Mouse (Mus musculus) heart, adult 2 months (tissue): Measurements from ENCODE around the gene Il2ra. TPM values are rescaled to one million over a fixed set of nuclear protein-coding genes. Genes with fewer than 3 reads are reported as not detected.

Experiments
- DNase-seq, 2 experiments: peaks; one replicate each; pipeline ENCODE4 v3.0.0; 2021
- H3K27ac ChIP-seq: fragments of 200-600 bp; 2 replicates; pipeline ENCODE4 v1.8.1; 2022
- H3K27me3 ChIP-seq: fragments of 200-500 bp; 2 replicates; pipeline ENCODE4 v1.6.1; 2012; ENCODE audit warnings: mild to moderate bottlenecking, low read length, inconsistent platforms, mixed read lengths; ENCODE audit not compliant: control insufficient read depth, insufficient read depth
- H3K36me3 ChIP-seq: fragments of 200-500 bp; 2 replicates; pipeline ENCODE4 v1.6.1; 2012; ENCODE audit warnings: low read length, inconsistent platforms; ENCODE audit not compliant: control insufficient read depth, insufficient read depth
- H3K4me1 ChIP-seq: fragments of 200-500 bp; 2 replicates; pipeline ENCODE4 v1.6.1; 2011; ENCODE audit warnings: low read length; ENCODE audit not compliant: control insufficient read depth, insufficient read depth
- H3K4me3 ChIP-seq: fragments of 200-600 bp; 2 replicates; pipeline ENCODE4 v1.8.1; 2022
- H3K79me2 ChIP-seq: fragments of 200-500 bp; replicated peaks from 2 replicates; pipeline ENCODE4 v1.6.1; 2012; ENCODE audit warnings: mild to moderate bottlenecking, inconsistent platforms, low read length, moderate library complexity, mixed read lengths; ENCODE audit not compliant: control insufficient read depth, insufficient read depth
- H3K9ac ChIP-seq: fragments of 200-500 bp; 2 replicates; pipeline ENCODE4 v1.6.1; 2012; ENCODE audit warnings: low read depth, mild to moderate bottlenecking, control low read depth, inconsistent platforms, low read length, mixed read lengths
- CTCF ChIP-seq: fragments of 200-600 bp; IDR thresholded peaks from 2 replicates; pipeline ENCODE4 v1.8.1; 2022; ENCODE audit warnings: antibody characterized with exemption, mild to moderate bottlenecking, moderate library complexity
- EP300 ChIP-seq: fragments of 200-500 bp; IDR thresholded peaks from 2 replicates; pipeline ENCODE4 v1.6.1; 2011; ENCODE audit warnings: low read depth, low read length, control low read depth; ENCODE audit not compliant: insufficient read depth
- POLR2A ChIP-seq: fragments of 200-500 bp; IDR thresholded peaks from 2 replicates; pipeline ENCODE4 v1.6.1; 2011; ENCODE audit warnings: mild to moderate bottlenecking, low read depth, low read length, control low read depth; ENCODE audit not compliant: insufficient read depth
- WGBS: fragments of 180-500 bp; shearing (Covaris S2); methylation state at CpG from one replicate; pipeline ENCODE4 v1.1.7; 2018; 5-methylcytosine and 5-hydroxymethylcytosine counted together
- intact Hi-C: fragments of 180-260 bp; cut with DNase I; formaldehyde crosslinking; loops from one replicate; pipeline ENCODE4 v1.15.1; 2025
- polyA plus RNA-seq: library from polyadenylated mRNA; depleted of rRNA; stranded (reverse); fragments of >200 nt; gene quantifications from 2 replicates; pipeline ENCODE4 v1.2.3, GENCODE M21; 2012
- total RNA-seq, 2 experiments: library from RNA; stranded (reverse); gene quantifications; 2 replicates each; pipeline ENCODE4 v1.2.3; 2021

Il2ra gene
- total and polyA plus RNA-seq, 3 experiments, result 0.78 to 0.81 (median 0.80) TPM

GRCm38 (mm10) chr2:11695867-11696266 is 53.3 kb downstream of the Il2ra start:
- Histone ChIP-seq H3K4me3 (no peak overlapping the region), H3K79me2 (no peaks in the 10 kb centered on the region), H3K4me1 (no peaks in the 10 kb centered on the region), H3K36me3 (no peaks in the 10 kb centered on the region), H3K9ac (no peak overlapping the region), H3K27me3 (no peaks in the 10 kb centered on the region), H3K27ac (no peak overlapping the region)
- 48% methylated on average over 2 of the region's 2 CpGs for WGBS
- no peak for TF ChIP-seq EP300
- no peak for DNase-seq
- intact Hi-C loops, result no loop called here

- TF ChIP-seq CTCF, result no peak
- TF ChIP-seq POLR2A, result no peak
- TF ChIP-seq EP300, result no peak
- no peak overlapping the region for H3K27ac ChIP-seq
- H3K4me3 ChIP-seq, result no peak overlapping the region
- DNase-seq, result no peak
- no peaks in the 10 kb centered on the region for H3K4me1 ChIP-seq
- intact Hi-C loops, result no loop called here
- H3K9ac ChIP-seq, result no peak overlapping the region
- 63% methylated on average over 5 of the region's 5 CpGs for WGBS
- no peaks in the 10 kb centered on the region for H3K27me3 ChIP-seq
- no peaks in the 10 kb centered on the region for H3K36me3 ChIP-seq
- H3K79me2 ChIP-seq, result no peaks in the 10 kb centered on the region
Measured at GRCm38 (mm10) chr2:11698994-11699393, 56.4 kb downstream of the Il2ra start.

GRCm38 (mm10) chr2:11699905-11700304 is 57.3 kb downstream of the Il2ra start:
- 76% methylated on average over 2 of the region's 2 CpGs for WGBS
- Histone ChIP-seq H3K27me3 (no peaks in the 10 kb centered on the region), H3K4me3 (no peak overlapping the region), H3K36me3 (no peaks in the 10 kb centered on the region), H3K27ac (no peak overlapping the region), H3K79me2 (no peaks in the 10 kb centered on the region), H3K9ac (no peak overlapping the region), H3K4me1 (no peaks in the 10 kb centered on the region)
- TF ChIP-seq CTCF (no peak), EP300 (no peak), POLR2A (no peak)
- intact Hi-C loops, result no loop called here
- DNase-seq, result no peak

GRCm38 (mm10) chr2:11705201-11706025 is 62.8 kb downstream of the Il2ra start, which contains the start of gene Il15ra:
TSS of gene Il15ra (plus strand) at chr2:11705290.
- Histone ChIP-seq H3K79me2 (peaks cover 6% of the 10 kb centered on the region), H3K27ac (peak within 1 kb of the TSS; percentile 91), H3K9ac (peak within 1 kb of the TSS; percentile 94), H3K27me3 (no peaks in the 10 kb centered on the region), H3K4me3 (peak within 1 kb of the TSS; percentile 96), H3K36me3 (peaks cover 14% of the 10 kb centered on the region), H3K4me1 (peaks cover 8% of the 10 kb centered on the region)
- intact Hi-C loops, result loop anchor here (5.0 kb wide), 2 partner anchors 72 to 103 kb away; partner anchors contain the start of genes Ankrd16, Fbh1 and Rbm17
- peak; percentile 86 to 91 for DNase-seq
- WGBS, result under 1% methylated on average over 37 of the region's 37 CpGs
- no peak; the same call in 1 of the 2 replicates for TF ChIP-seq CTCF
- peak; percentile 88 for TF ChIP-seq POLR2A
- 0 out of 2 replicates have a peak, but pooled peaks have one; percentile 43 for TF ChIP-seq EP300

GRCm38 (mm10) chr2:11706030-11706745 is 63.6 kb downstream of the Il2ra start:
- peak overlapping the region; percentile 94 for H3K9ac ChIP-seq
- intact Hi-C loops, result loop anchor here (5.0 kb wide), 2 partner anchors 71 to 104 kb away; partner anchors contain the start of genes Ankrd16, Fbh1 and Rbm17
- TF ChIP-seq EP300 (no peak), POLR2A (peak; percentile 39; the same call in 1 of the 2 replicates)
- DNase-seq, result peak in 1 of 2 experiments; percentile 37
- H3K79me2 ChIP-seq, result peaks cover 6% of the 10 kb centered on the region
- H3K36me3 ChIP-seq, result peaks cover 14% of the 10 kb centered on the region
- no peaks in the 10 kb centered on the region for H3K27me3 ChIP-seq
- peak overlapping the region; percentile 96 for H3K4me3 ChIP-seq
- peaks cover 8% of the 10 kb centered on the region for H3K4me1 ChIP-seq
- H3K27ac ChIP-seq, result peak overlapping the region; percentile 91
- 2% methylated on average over 28 of the region's 28 CpGs for WGBS
